Mouse (Mus musculus) kidney, embryonic 15.5 days (tissue): ENCODE results near the gene Trim30a. TPM values are rescaled to one million over a fixed set of nuclear protein-coding genes. Genes with fewer than 3 reads are reported as not detected.
"Not testable (repeated sequence)": the region's sequence is repeated elsewhere in the genome, so short reads cannot be mapped to it uniquely, and the experiment has no call there.

Source experiments
- ATAC-seq: fragments of 200-750 bp; cut with Nextera tagmentation; replicated peaks from 2 replicates; pipeline ENCODE4 v1.8.0; 2017; ENCODE audit warnings: moderate TSS enrichment; ENCODE audit not compliant: low FRiP score
- H3K27ac ChIP-seq: fragments of 300-500 bp; sonication (generic); 2 replicates; pipeline ENCODE4 v1.5.1; 2015; ENCODE audit warnings: mild to moderate bottlenecking, inconsistent platforms
- H3K27me3 ChIP-seq: fragments of 300-500 bp; sonication (generic); 2 replicates; pipeline ENCODE4 v1.6.1; 2015; ENCODE audit warnings: inconsistent platforms
- H3K36me3 ChIP-seq: fragments of 300-500 bp; sonication (generic); 2 replicates; pipeline ENCODE4 v1.6.1; 2015; ENCODE audit warnings: inconsistent platforms
- H3K4me1 ChIP-seq: fragments of 300-500 bp; sonication (generic); 2 replicates; pipeline ENCODE4 v1.6.1; 2015; ENCODE audit warnings: inconsistent platforms
- H3K4me2 ChIP-seq: fragments of 300-500 bp; sonication (generic); 2 replicates; pipeline ENCODE4 v1.6.1; 2015; ENCODE audit warnings: moderate library complexity, mild to moderate bottlenecking, inconsistent platforms
- H3K4me3 ChIP-seq: fragments of 300-500 bp; sonication (generic); replicated peaks from 2 replicates; pipeline ENCODE4 v1.5.1; 2015; ENCODE audit warnings: mild to moderate bottlenecking, inconsistent platforms
- H3K9ac ChIP-seq: fragments of 300-500 bp; sonication (generic); 2 replicates; pipeline ENCODE4 v1.6.1; 2015; ENCODE audit warnings: mild to moderate bottlenecking, inconsistent platforms
- H3K9me3 ChIP-seq: fragments of 300-500 bp; sonication (generic); replicated peaks from 2 replicates; pipeline ENCODE4 v1.6.1; 2016; ENCODE audit warnings: inconsistent platforms
- WGBS: fragments of 180-500 bp; shearing (Covaris S2); methylation state at CpG from one replicate; pipeline ENCODE4 v1.1.7; 2015; ENCODE audit warnings: mixed read lengths; 5-methylcytosine and 5-hydroxymethylcytosine counted together
- polyA plus RNA-seq: library from polyadenylated mRNA; unstranded; fragments of >200 nt; fragmentation: Nextera tagmentation; extraction: Ambion mirVana; gene quantifications from 2 replicates; pipeline ENCODE4 v1.2.1, GENCODE M21; 2015

The Trim30a gene
- polyA plus RNA-seq = 1.1 and 1.3 TPM in 2 replicates

DNA sequence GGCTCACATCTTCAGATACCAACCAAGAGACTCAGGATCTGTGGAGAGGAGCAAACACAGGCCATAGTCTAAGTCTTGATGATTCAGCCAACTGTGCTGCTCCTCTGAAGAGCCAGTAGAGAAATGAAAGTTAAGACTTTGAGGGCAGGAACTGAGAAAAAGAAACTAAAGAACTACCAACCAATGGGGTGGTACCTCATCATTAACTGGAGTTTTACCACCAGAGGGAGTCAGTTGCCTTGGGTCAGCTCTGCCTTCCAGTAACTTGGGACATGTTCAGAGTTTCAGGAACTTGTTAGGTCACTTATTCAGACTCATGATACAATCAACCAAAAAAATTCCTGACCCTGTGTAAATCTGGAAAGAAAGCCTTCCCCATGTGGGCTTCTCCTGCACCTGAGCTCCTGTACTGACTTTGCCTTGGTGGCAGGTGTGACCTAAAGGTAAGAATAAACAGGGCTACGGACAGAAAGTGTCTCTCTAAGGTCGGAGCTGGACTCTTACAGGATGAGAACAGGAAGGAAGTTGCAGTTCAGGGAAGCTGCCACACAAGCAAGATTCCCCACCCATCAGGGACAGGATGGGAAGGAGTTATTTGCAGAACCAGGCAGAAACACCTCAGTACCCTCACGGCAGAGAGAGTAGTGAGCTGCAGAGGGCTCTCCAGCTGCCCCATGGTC, at the start of gene Trim30a:
Gene Trim30a (minus strand): TSS at position 129 of the 680 bp plus-strand sequence.
- no peak within 1 kb of the TSS for H3K4me2 ChIP-seq
- H3K4me3 ChIP-seq = no peak within 1 kb of the TSS
- no peaks in the 10 kb centered on the region for H3K36me3 ChIP-seq
- H3K27ac ChIP-seq = no peak within 1 kb of the TSS
- no peaks in the 10 kb centered on the region for H3K9me3 ChIP-seq
- ATAC-seq = peak; percentile 74
- no peaks in the 10 kb centered on the region for H3K4me1 ChIP-seq
- 63% methylated on average over 3 of the region's 3 CpGs for WGBS
- H3K9ac ChIP-seq = no peak within 1 kb of the TSS
- no peaks in the 10 kb centered on the region for H3K27me3 ChIP-seq

DNA sequence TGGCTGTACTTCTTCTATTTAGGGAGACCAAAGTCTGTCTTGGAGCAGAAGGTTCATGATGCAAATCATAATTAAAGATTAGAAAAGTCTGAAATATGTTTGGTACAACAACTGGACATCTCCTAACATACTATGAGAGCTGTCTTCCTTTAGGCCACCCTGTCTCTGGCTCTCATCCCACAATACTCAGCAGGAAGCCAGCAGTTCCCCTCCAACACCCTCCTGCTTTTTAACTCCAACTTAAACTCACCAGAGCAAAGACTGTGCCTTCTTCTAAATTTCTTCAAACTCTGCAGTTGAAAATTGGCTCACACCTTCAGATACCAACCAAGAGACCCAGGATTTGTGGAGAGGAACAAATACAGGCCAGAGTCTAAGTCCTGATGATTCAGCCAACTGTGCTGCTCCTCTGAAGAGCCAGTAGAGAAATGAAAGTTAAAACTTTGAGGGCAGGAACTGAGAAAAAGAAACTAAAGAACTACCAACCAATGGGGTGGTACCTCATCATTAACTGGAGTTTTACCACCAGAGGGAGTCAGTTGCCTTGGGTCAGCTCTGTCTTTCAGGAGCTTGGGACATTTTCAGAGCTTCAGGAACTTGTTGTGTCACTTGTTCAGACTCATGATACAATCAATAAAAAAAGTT, 42.5 kb upstream of the Trim30a start, which contains the start of gene Trim30d:
Gene Trim30d (minus strand): TSS at position 429 of the 645 bp plus-strand sequence.
- not testable (repeated sequence) for H3K36me3 ChIP-seq, H3K4me1 ChIP-seq, H3K4me3 ChIP-seq, H3K9ac ChIP-seq, H3K4me2 ChIP-seq, H3K27me3 ChIP-seq, H3K9me3 ChIP-seq, H3K27ac ChIP-seq
- ATAC-seq = 0 out of 2 replicates have a peak, but pooled peaks have one; percentile 33

GRCm38 (mm10) chr7:104501589-104502371, 36.8 kb upstream of the Trim30a start:
- H3K27ac ChIP-seq = no peak overlapping the region
- peak overlapping the region; percentile 54 for H3K4me3 ChIP-seq
- 0 out of 2 replicates have a peak, but pooled peaks cover 3% of the 10 kb centered on the region for H3K4me1 ChIP-seq
- peak overlapping the region; percentile 31 for H3K9ac ChIP-seq
- peak overlapping the region; percentile 74 for H3K4me2 ChIP-seq
- H3K9me3 ChIP-seq = no peaks in the 10 kb centered on the region
- peak; percentile 94 for ATAC-seq
- no peaks in the 10 kb centered on the region; the same call in 1 of the 2 replicates for H3K27me3 ChIP-seq
- no peaks in the 10 kb centered on the region for H3K36me3 ChIP-seq
- 2% methylated on average over 44 of the region's 59 CpGs for WGBS

GRCm38 (mm10) chr7:104501186-104501585, 36.2 kb upstream of the Trim30a start:
- not testable (repeated sequence) for ATAC-seq
- 60% methylated on average over 6 of the region's 6 CpGs for WGBS

GRCm38 (mm10) chr7:104499464-104499863, 34.5 kb upstream of the Trim30a start:
- H3K36me3 ChIP-seq, H3K4me1 ChIP-seq, H3K27ac ChIP-seq, H3K9ac ChIP-seq, H3K4me3 ChIP-seq, H3K9me3 ChIP-seq, H3K27me3 ChIP-seq, H3K4me2 ChIP-seq: not testable (repeated sequence)
- ATAC-seq = peak; percentile 69; the same call in 1 of the 2 replicates
- WGBS = 33% methylated on average over 7 of the region's 8 CpGs

More at GRCm38 (mm10) chr7:104501186-104501585, 36.2 kb upstream of the Trim30a start:
- H3K27ac ChIP-seq, H3K36me3 ChIP-seq, H3K4me3 ChIP-seq, H3K27me3 ChIP-seq, H3K9ac ChIP-seq, H3K4me1 ChIP-seq, H3K9me3 ChIP-seq, H3K4me2 ChIP-seq: not testable (repeated sequence)

GRCm38 (mm10) chr7:104445961-104446645, 18.9 kb downstream of the Trim30a start:
- ATAC-seq = peak; percentile 49; the same call in 1 of the 2 replicates
- Histone ChIP-seq H3K27me3 (no peaks in the 10 kb centered on the region), H3K27ac (peak overlapping the region; percentile 15; the same call in 1 of the 2 replicates), H3K36me3 (no peaks in the 10 kb centered on the region), H3K4me1 (no peaks in the 10 kb centered on the region), H3K9me3 (no peaks in the 10 kb centered on the region), H3K9ac (no peak overlapping the region), H3K4me2 (0 out of 2 replicates have a peak overlapping the region, but pooled peaks have one; percentile 27), H3K4me3 (no peak overlapping the region)
- 48% methylated on average over 2 of the region's 2 CpGs for WGBS

DNA sequence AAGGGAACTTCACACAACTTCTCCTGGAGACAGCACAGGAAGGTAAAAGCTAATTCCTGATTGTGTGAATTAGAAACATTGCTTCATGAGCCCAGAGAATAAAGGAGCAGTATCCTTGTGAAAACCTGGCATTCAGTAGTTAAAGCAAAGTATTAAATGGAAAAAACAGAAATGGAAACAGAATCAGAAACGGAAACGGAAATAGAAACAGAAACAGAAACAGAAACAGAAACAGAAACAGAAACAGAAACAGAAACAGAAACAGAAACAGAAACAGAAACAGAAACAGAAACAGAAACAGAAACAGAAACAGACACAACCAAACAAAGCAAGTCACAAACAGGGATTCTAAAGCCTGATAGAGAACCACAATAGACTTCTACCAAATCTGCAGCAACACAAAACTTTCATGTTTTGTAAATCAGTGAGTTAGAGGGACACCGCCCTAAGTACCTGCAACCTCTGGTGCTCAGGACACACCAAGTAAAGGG, 60.5 kb downstream of the Trim30a start:
- Histone ChIP-seq H3K27me3 (no peaks in the 10 kb centered on the region), H3K36me3 (no peaks in the 10 kb centered on the region), H3K9me3 (no peaks in the 10 kb centered on the region), H3K4me2 (no peak overlapping the region), H3K27ac (no peak overlapping the region), H3K4me1 (no peaks in the 10 kb centered on the region), H3K9ac (no peak overlapping the region), H3K4me3 (no peak overlapping the region)
- 95% methylated on average over 3 of the region's 3 CpGs for WGBS
- no peak for ATAC-seq

DNA sequence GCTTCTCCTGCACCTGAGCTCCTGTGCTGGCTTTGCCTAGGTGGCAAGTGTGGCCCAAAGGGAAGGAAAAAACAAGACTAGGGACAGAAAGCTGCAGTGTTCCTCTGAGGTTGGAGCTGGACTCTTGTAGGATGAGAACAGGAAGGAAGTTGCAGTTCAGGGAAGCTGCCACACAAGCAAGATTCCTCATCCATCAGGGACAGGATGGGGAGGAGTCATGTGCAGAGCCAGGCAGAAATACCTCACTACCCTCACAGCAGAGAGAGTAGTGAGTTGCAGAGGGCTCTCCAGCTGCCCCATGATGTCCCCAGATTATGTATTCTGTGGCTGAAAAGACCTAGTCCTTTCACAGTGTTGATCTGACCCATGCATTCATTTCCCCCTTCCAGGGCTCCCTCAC, 63.9 kb downstream of the Trim30a start:
- H3K27me3 ChIP-seq = no peaks in the 10 kb centered on the region
- H3K4me2 ChIP-seq = no peak overlapping the region
- no peaks in the 10 kb centered on the region for H3K36me3 ChIP-seq
- no peak; the same call in 1 of the 2 replicates for ATAC-seq
- H3K4me3 ChIP-seq = no peak overlapping the region
- no peaks in the 10 kb centered on the region for H3K9me3 ChIP-seq
- H3K4me1 ChIP-seq = no peaks in the 10 kb centered on the region
- no peak overlapping the region for H3K9ac ChIP-seq
- no peak overlapping the region for H3K27ac ChIP-seq

- H3K4me1 ChIP-seq = no peaks in the 10 kb centered on the region
- no peak within 1 kb of the TSS for H3K9ac ChIP-seq
- H3K4me2 ChIP-seq = no peak within 1 kb of the TSS
- H3K36me3 ChIP-seq = no peaks in the 10 kb centered on the region
- no peak for ATAC-seq
- WGBS = 97% methylated on average over 1 of the region's 1 CpGs
- no peak within 1 kb of the TSS for H3K4me3 ChIP-seq
- no peak within 1 kb of the TSS for H3K27ac ChIP-seq
- H3K27me3 ChIP-seq = no peaks in the 10 kb centered on the region
- no peaks in the 10 kb centered on the region for H3K9me3 ChIP-seq
Measured at GRCm38 (mm10) chr7:104400698-104401097, 64.3 kb downstream of the Trim30a start, which contains the start of gene Trim30c. Gene Trim30c (minus strand): TSS chr7:104400837.

DNA sequence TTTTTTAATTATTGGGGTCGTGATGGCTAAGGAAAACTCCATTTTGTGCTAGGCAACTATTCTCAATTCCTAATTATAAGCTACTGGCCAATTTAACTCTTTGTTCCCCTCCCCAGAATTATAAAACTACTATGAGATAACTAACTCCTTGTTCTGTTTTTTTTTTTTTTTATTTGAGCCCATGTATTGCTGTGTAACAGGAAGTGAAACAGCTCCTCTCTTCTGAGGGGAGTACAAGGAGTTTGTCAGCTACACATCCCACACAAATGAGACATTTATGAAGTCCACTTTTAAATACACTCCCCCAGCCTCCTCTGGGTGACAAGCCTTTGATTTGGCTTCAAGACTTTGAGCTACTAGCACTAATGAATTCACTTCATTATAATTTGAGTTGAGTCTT, 66.5 kb downstream of the Trim30a start:
- WGBS = 82% methylated on average over 1 of the region's 1 CpGs
- no peaks in the 10 kb centered on the region for H3K9me3 ChIP-seq

DNA sequence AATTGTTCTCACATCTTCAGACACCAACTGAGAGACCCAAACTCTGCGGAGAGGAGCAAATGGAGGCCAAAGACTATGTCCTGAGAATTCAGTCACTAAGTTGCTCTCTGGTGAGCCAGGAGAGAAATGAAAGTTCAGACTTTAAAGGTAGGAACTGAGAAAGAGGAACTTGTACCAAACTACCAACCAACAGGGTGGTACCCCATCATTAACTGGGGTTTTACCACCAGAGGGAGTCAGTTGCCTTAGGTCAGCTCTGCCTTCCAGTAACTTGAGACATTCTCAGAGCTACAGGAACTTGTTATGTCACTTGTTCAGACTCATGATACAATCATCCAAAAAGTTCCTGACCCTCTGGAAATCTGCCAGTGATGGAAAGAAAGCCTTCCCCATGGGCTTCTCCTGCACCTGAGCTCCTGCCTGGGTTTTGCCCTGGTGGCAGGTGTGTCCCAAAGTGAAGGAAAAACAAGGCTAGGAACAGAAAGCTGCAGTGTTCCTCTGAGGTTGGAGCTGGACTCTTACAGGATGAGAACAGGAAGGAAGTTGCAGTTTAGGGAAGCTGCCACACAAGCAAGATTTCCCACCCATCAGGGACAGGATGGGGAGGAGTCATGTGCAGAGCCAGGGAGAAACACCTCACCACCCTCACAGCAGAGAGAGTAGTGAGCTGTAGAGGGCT, 95.1 kb downstream of the Trim30a start, which contains the start of gene Trim30b:
Gene Trim30b (minus strand): TSS at position 149 of the 679 bp plus-strand sequence.
- Histone ChIP-seq H3K27me3 (no peaks in the 10 kb centered on the region), H3K36me3 (no peaks in the 10 kb centered on the region), H3K4me1 (no peaks in the 10 kb centered on the region), H3K9ac (no peak within 1 kb of the TSS), H3K27ac (no peak within 1 kb of the TSS), H3K4me3 (no peak within 1 kb of the TSS), H3K9me3 (no peaks in the 10 kb centered on the region), H3K4me2 (no peak within 1 kb of the TSS)
- ATAC-seq = no peak; the same call in 1 of the 2 replicates
- 59% methylated on average over 1 of the region's 1 CpGs for WGBS

More for the DNA sequence above, 66.5 kb downstream of the Trim30a start:
- no peaks in the 10 kb centered on the region for H3K36me3 ChIP-seq
- ATAC-seq = no peak
- no peaks in the 10 kb centered on the region for H3K4me1 ChIP-seq
- no peak overlapping the region for H3K4me3 ChIP-seq
- no peak overlapping the region for H3K9ac ChIP-seq
- no peak overlapping the region for H3K4me2 ChIP-seq
- H3K27me3 ChIP-seq = no peaks in the 10 kb centered on the region
- no peak overlapping the region for H3K27ac ChIP-seq
